Mouse (Mus musculus): Measurements from ENCODE around the gene Tyrp1. TPM values are rescaled to one million over a fixed set of nuclear protein-coding genes. Genes with fewer than 3 reads are reported as not detected.

Gene Tyrp1
- polyA plus RNA-seq, 1 experiment from 2014 or later = not detected

DNA sequence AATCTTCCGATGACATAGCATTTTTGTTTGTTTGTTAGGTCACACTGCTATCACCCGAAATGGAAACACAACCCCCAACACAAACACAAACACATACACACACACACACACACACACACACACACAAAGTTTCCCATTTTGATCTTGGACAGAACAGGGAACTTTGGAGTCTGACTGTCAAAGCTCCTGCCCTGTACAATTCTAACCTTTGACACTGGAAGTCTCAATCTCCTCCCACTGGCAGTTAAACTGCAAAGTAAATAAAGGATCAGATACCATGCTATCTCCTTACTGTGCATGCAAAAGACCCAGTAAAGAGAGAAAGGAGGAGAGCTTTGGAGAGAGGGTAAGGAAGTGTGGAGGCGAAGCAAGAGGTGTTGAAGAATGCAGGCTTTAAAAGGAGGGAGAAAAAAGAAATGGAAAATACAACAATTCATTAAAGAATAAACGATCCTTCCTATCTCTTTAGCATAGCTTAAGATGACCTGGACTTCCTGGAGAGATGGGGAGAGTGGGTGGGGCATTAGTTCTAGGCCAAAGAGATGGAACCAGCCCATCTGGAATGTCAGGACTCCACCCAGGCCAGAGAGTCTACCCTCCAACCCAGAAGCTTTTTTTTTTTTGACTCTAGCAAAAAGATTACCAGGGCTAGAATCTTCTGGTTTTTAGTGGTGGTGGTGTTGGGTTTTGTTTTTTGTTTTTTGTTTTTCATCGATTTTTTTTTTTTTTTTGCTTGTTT lies 40.4 kb downstream of the Tyrp1 start:
- no peak overlapping the region for H3K4me2 ChIP-seq
- DNase-seq (ENCODE audit: low spot score) (no peak), ATAC-seq (replicated peaks; ENCODE audit: low FRiP score) (peak; percentile 70)
- no peak overlapping the region for H3K4me3 ChIP-seq (ENCODE audit: low read depth, low read length)
- no peak overlapping the region for H3K27ac ChIP-seq (ENCODE audit: low read depth, low read length)
- no peaks in the 10 kb centered on the region for H3K9me3 ChIP-seq (ENCODE audit: control insufficient read depth, low read length)
- no peaks in the 10 kb centered on the region for H3K36me3 ChIP-seq (ENCODE audit: control insufficient read depth, insufficient read depth, low read length)
- WGBS = 51% methylated on average over 5 of the region's 5 CpGs
- no peaks in the 10 kb centered on the region; the same call in 1 of the 2 replicates for H3K4me1 ChIP-seq (replicated peaks; ENCODE audit: control insufficient read depth, insufficient read depth, low read length)
- H3K9ac ChIP-seq (ENCODE audit: low read depth, low read length) = no peak overlapping the region
- no peaks in the 10 kb centered on the region for H3K27me3 ChIP-seq (replicated peaks; ENCODE audit: control insufficient read depth, insufficient read depth, low read length)

- ATAC-seq (replicated peaks; ENCODE audit: low FRiP score) (no peak), DNase-seq (ENCODE audit: low spot score) (no peak)
- Histone ChIP-seq H3K9ac (ENCODE audit: low read depth, low read length) (no peak overlapping the region), H3K27ac (ENCODE audit: low read depth, low read length) (no peak overlapping the region), H3K4me2 (no peak overlapping the region), H3K27me3 (replicated peaks; ENCODE audit: control insufficient read depth, insufficient read depth, low read length) (no peaks in the 10 kb centered on the region), H3K4me3 (ENCODE audit: low read depth, low read length) (no peak overlapping the region), H3K4me1 (replicated peaks; ENCODE audit: control insufficient read depth, insufficient read depth, low read length) (no peaks in the 10 kb centered on the region; the same call in 1 of the 2 replicates), H3K36me3 (ENCODE audit: control insufficient read depth, insufficient read depth, low read length) (no peaks in the 10 kb centered on the region), H3K9me3 (ENCODE audit: control insufficient read depth, low read length) (no peaks in the 10 kb centered on the region)
- 57% methylated on average over 4 of the region's 4 CpGs for WGBS
Observed at GRCm38 (mm10) chr4:80875055-80875454, 41.1 kb downstream of the Tyrp1 start.

- ATAC-seq (replicated peaks; ENCODE audit: low FRiP score) = no peak
- H3K4me1 ChIP-seq (replicated peaks; ENCODE audit: control insufficient read depth, insufficient read depth, low read length) = no peaks in the 10 kb centered on the region
- H3K27ac ChIP-seq (ENCODE audit: low read depth, low read length) = no peak overlapping the region
- H3K4me2 ChIP-seq = no peak overlapping the region
- H3K36me3 ChIP-seq (ENCODE audit: control insufficient read depth, insufficient read depth, low read length) = no peaks in the 10 kb centered on the region
- 75% methylated on average over 1 of the region's 1 CpGs for WGBS
- no peak for DNase-seq (ENCODE audit: low spot score)
- no peaks in the 10 kb centered on the region for H3K9me3 ChIP-seq (ENCODE audit: control insufficient read depth, low read length)
- H3K9ac ChIP-seq (ENCODE audit: low read depth, low read length) = no peak overlapping the region
- H3K27me3 ChIP-seq (replicated peaks; ENCODE audit: control insufficient read depth, insufficient read depth, low read length) = no peaks in the 10 kb centered on the region
- no peak overlapping the region for H3K4me3 ChIP-seq (ENCODE audit: low read depth, low read length)
Observed at GRCm38 (mm10) chr4:80881996-80882599, 48.2 kb downstream of the Tyrp1 start.

DNA sequence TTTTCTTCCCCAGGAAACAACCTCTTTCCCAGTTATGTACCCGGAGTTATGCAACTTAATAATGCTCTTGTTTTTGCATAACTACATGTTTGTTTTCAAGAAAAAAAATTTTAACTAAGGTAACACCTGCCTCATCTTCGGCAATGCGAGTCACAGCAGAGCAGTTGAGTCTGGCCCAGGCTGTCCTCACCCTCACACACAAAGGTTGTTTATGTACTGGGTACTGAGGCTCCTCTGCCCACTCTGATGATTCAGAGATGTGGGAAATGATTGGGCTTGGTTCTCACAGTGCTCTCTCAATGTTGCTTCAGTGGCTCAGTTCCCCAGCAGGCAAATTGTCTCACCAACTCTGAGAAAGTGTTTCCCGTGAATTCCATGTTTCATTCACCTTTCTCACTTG lies 52.7 kb downstream of the Tyrp1 start:
- no peaks in the 10 kb centered on the region for H3K4me1 ChIP-seq (replicated peaks; ENCODE audit: control insufficient read depth, insufficient read depth, low read length)
- no peak for ATAC-seq (replicated peaks; ENCODE audit: low FRiP score)

DNA sequence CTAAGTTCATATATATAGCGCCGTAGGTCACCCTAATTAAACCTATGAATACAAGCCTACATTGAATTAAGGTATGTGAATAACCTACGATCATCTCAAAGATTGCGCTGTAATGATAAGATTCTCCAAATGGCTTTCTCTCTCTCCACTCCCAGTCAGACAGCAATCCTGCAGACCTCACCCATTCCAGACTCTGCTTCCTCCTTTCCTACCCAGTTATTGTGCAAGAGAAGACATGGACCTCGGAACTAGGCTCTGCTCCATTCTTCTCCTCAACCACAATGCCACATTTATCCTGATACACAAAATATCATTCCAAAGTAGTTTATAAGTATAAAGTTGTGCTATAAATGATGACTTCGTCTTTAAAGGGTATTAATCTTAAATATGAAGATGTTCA lies 57.1 kb downstream of the Tyrp1 start:
- Histone ChIP-seq H3K4me2 (no peak overlapping the region), H3K9ac (ENCODE audit: low read depth, low read length) (no peak overlapping the region), H3K4me3 (ENCODE audit: low read depth, low read length) (no peak overlapping the region), H3K4me1 (replicated peaks; ENCODE audit: control insufficient read depth, insufficient read depth, low read length) (no peaks in the 10 kb centered on the region), H3K36me3 (ENCODE audit: control insufficient read depth, insufficient read depth, low read length) (no peaks in the 10 kb centered on the region), H3K9me3 (ENCODE audit: control insufficient read depth, low read length) (no peaks in the 10 kb centered on the region), H3K27me3 (replicated peaks; ENCODE audit: control insufficient read depth, insufficient read depth, low read length) (no peaks in the 10 kb centered on the region), H3K27ac (ENCODE audit: low read depth, low read length) (no peak overlapping the region)
- no peak for ATAC-seq (replicated peaks; ENCODE audit: low FRiP score)
- no peak for DNase-seq (ENCODE audit: low spot score)
- WGBS = 86% methylated on average over 6 of the region's 6 CpGs

More for the DNA sequence above, 52.7 kb downstream of the Tyrp1 start:
- Histone ChIP-seq H3K27ac (ENCODE audit: low read depth, low read length) (no peak overlapping the region), H3K9me3 (ENCODE audit: control insufficient read depth, low read length) (no peaks in the 10 kb centered on the region), H3K4me3 (ENCODE audit: low read depth, low read length) (no peak overlapping the region), H3K4me2 (no peak overlapping the region), H3K36me3 (ENCODE audit: control insufficient read depth, insufficient read depth, low read length) (no peaks in the 10 kb centered on the region), H3K27me3 (replicated peaks; ENCODE audit: control insufficient read depth, insufficient read depth, low read length) (no peaks in the 10 kb centered on the region), H3K9ac (ENCODE audit: low read depth, low read length) (no peak overlapping the region)
- 76% methylated on average over 4 of the region's 4 CpGs for WGBS
- no peak for DNase-seq (ENCODE audit: low spot score)

DNA sequence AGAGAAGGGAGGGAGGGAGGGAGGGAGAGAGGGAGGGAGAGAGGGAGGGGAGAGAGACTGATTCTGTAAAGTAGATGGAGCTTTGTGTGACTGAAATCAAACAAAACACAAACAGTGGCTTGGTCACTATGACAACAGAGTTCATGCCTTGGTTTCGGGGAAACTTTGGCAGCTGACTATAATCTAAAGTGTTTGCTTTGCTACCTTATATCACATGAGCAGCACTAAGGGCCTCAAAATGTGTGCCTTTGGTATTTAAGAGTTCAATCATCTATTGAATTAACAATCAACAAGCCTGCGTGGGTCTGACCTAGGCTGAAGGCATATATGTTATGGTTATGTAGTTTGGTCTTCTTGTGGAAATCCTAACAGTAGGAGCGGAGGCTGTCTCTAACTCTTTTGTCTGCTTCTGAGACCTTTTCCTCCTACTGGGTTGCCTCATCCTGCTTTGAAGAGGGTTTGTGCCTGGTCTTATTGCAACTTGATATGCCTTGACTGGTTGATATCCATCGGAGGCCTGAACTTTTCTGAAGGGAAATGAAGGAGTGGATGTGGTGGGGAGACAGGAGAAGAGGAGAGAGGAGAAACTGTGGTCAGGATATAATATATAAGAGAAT lies 61.5 kb downstream of the Tyrp1 start:
- 64% methylated on average over 4 of the region's 4 CpGs for WGBS
- ATAC-seq (replicated peaks; ENCODE audit: low FRiP score) = no peak
- Histone ChIP-seq H3K27ac (ENCODE audit: low read depth, low read length) (no peak overlapping the region), H3K27me3 (replicated peaks; ENCODE audit: control insufficient read depth, insufficient read depth, low read length) (no peaks in the 10 kb centered on the region), H3K9ac (ENCODE audit: low read depth, low read length) (no peak overlapping the region), H3K36me3 (ENCODE audit: control insufficient read depth, insufficient read depth, low read length) (no peaks in the 10 kb centered on the region), H3K4me2 (no peak overlapping the region), H3K4me1 (replicated peaks; ENCODE audit: control insufficient read depth, insufficient read depth, low read length) (no peaks in the 10 kb centered on the region), H3K9me3 (ENCODE audit: control insufficient read depth, low read length) (no peaks in the 10 kb centered on the region), H3K4me3 (ENCODE audit: low read depth, low read length) (no peak overlapping the region)
- DNase-seq (ENCODE audit: low spot score) = no peak

Other genes with a start within 250 kb of the Tyrp1 start
- 3.8 and 3.9 TPM in 2 replicates for gene Lurap1l, start 76.5 kb downstream of the Tyrp1 start, polyA plus RNA-seq (2014; fragmentation: Nextera tagmentation; extraction: Ambion mirVana)